Mouse (Mus musculus) CD8-positive naive resting alpha-beta T cell, adult 57 days (primary cell): ENCODE data around the gene Foxn4. TPM values are rescaled to one million over a fixed set of nuclear protein-coding genes. Genes with fewer than 3 reads are reported as not detected.

ENCODE experiments used
- total RNA-seq: library from RNA; stranded (reverse); gene quantifications from one replicate; pipeline ENCODE4 v1.2.4, GENCODE M21; 2023

The Foxn4 gene
- not detected for total RNA-seq

GRCm38 (mm10) chr5:114273693-114274402 is at the start of gene Foxn4:
TSS of gene Foxn4 (minus strand) at chr5:114273807.

GRCm38 (mm10) chr5:114288874-114289273 is 15.3 kb upstream of the Foxn4 start, which contains the start of gene Myo1h:
TSS of gene Myo1h (plus strand) at chr5:114289166.

Other genes starting within 250 kb of the Foxn4 start
- gene Usp30, start 208.3 kb downstream of the Foxn4 start, total RNA-seq: 21.9 TPM
- gene Svop, start 182.2 kb downstream of the Foxn4 start, total RNA-seq: not detected
- gene Alkbh2, start 145.6 kb downstream of the Foxn4 start, total RNA-seq: 8.5 TPM
- gene Ung, start 143.4 kb downstream of the Foxn4 start, total RNA-seq: 14.1 TPM
- gene Acacb, start 127.3 kb downstream of the Foxn4 start, total RNA-seq: 15.8 TPM
- gene Myo1h, start 15.4 kb upstream of the Foxn4 start, total RNA-seq: 10.0 TPM
- 137 TPM for gene Kctd10, start 106.7 kb upstream of the Foxn4 start, total RNA-seq
- 57.6 TPM for gene Ube3b, start 106.8 kb upstream of the Foxn4 start, total RNA-seq
- 7.5 TPM for gene Mmab, start 170.3 kb upstream of the Foxn4 start, total RNA-seq
- 12.7 TPM for gene Mvk, start 170.5 kb upstream of the Foxn4 start, total RNA-seq